Mouse (Mus musculus): ENCODE measurements around the gene Nagpa. TPM values are rescaled to one million over a fixed set of nuclear protein-coding genes. Genes with fewer than 3 reads are reported as not detected.
A peak's percentile ranks its signal among the peaks of the same experiment; 100 is the strongest.

The Nagpa gene
- polyA plus RNA-seq, 1 experiment from 2014 or later: 15.0 TPM

- H3K9ac ChIP-seq (ENCODE audit: low read depth, low read length): no peak overlapping the region
- no peak for TF ChIP-seq CTCF (IDR thresholded peaks at IDR 0.05; ENCODE audit: low read depth)
- no peak overlapping the region for H3K4me3 ChIP-seq (replicated peaks; ENCODE audit: low read depth, low read length)
- no peaks in the 10 kb centered on the region for H3K27me3 ChIP-seq (ENCODE audit: insufficient read depth, low read length)
- WGBS: 34% methylated on average over 7 of the region's 7 CpGs
- H3K4me1 ChIP-seq (replicated peaks; ENCODE audit: insufficient read depth, low read length): no peaks in the 10 kb centered on the region
- DNase-seq (ENCODE audit: low spot score): no peak
- ATAC-seq (replicated peaks; ENCODE audit: low FRiP score, low read depth): peak; percentile 52; the same call in 1 of the 2 replicates
- no peak overlapping the region for H3K27ac ChIP-seq
- H3K4me2 ChIP-seq (ENCODE audit: low read length): no peak overlapping the region
- H3K9me3 ChIP-seq (replicated peaks; ENCODE audit: low read length): no peaks in the 10 kb centered on the region
- H3K36me3 ChIP-seq (ENCODE audit: insufficient read depth, low read length): no peaks in the 10 kb centered on the region
These were observed 18.1 kb downstream of the Nagpa start for GRCm38 (mm10) chr16:5185691-5186090.

GRCm38 (mm10) chr16:5184956-5185355 lies 18.9 kb downstream of the Nagpa start:
- H3K4me3 ChIP-seq (replicated peaks; ENCODE audit: low read depth, low read length): no peak overlapping the region
- no peaks in the 10 kb centered on the region for H3K9me3 ChIP-seq (replicated peaks; ENCODE audit: low read length)
- no peak for TF ChIP-seq CTCF (IDR thresholded peaks at IDR 0.05; ENCODE audit: low read depth)
- no peak overlapping the region for H3K4me2 ChIP-seq (ENCODE audit: low read length)
- no peaks in the 10 kb centered on the region for H3K27me3 ChIP-seq (ENCODE audit: insufficient read depth, low read length)
- H3K9ac ChIP-seq (ENCODE audit: low read depth, low read length): no peak overlapping the region
- H3K36me3 ChIP-seq (ENCODE audit: insufficient read depth, low read length): no peaks in the 10 kb centered on the region
- H3K4me1 ChIP-seq (replicated peaks; ENCODE audit: insufficient read depth, low read length): no peaks in the 10 kb centered on the region
- DNase-seq (ENCODE audit: low spot score) (no peak), ATAC-seq (replicated peaks; ENCODE audit: low FRiP score, low read depth) (no peak)
- H3K27ac ChIP-seq: no peak overlapping the region
- 81% methylated on average over 5 of the region's 5 CpGs for WGBS

- no peak overlapping the region for H3K9ac ChIP-seq (ENCODE audit: low read depth, low read length)
- no peaks in the 10 kb centered on the region for H3K9me3 ChIP-seq (replicated peaks; ENCODE audit: low read length)
- H3K27me3 ChIP-seq (ENCODE audit: insufficient read depth, low read length): no peaks in the 10 kb centered on the region
- H3K4me2 ChIP-seq (ENCODE audit: low read length): no peak overlapping the region
- ATAC-seq (replicated peaks; ENCODE audit: low FRiP score, low read depth) (no peak), DNase-seq (ENCODE audit: low spot score) (no peak)
- no peak overlapping the region for H3K4me3 ChIP-seq (replicated peaks; ENCODE audit: low read depth, low read length)
- H3K36me3 ChIP-seq (ENCODE audit: insufficient read depth, low read length): no peaks in the 10 kb centered on the region
- H3K27ac ChIP-seq: no peak overlapping the region
- 53% methylated on average over 8 of the region's 8 CpGs for WGBS
- no peak for TF ChIP-seq CTCF (IDR thresholded peaks at IDR 0.05; ENCODE audit: low read depth)
- H3K4me1 ChIP-seq (replicated peaks; ENCODE audit: insufficient read depth, low read length): no peaks in the 10 kb centered on the region
These were observed 19.7 kb downstream of the Nagpa start for GRCm38 (mm10) chr16:5184101-5184500.

- TF ChIP-seq CTCF (IDR thresholded peaks at IDR 0.05; ENCODE audit: low read depth): no peak
- Histone ChIP-seq H3K9me3 (replicated peaks; ENCODE audit: low read length) (no peaks in the 10 kb centered on the region), H3K9ac (ENCODE audit: low read depth, low read length) (no peak overlapping the region), H3K4me3 (replicated peaks; ENCODE audit: low read depth, low read length) (no peak overlapping the region), H3K36me3 (ENCODE audit: insufficient read depth, low read length) (no peaks in the 10 kb centered on the region), H3K27me3 (ENCODE audit: insufficient read depth, low read length) (no peaks in the 10 kb centered on the region), H3K4me1 (replicated peaks; ENCODE audit: insufficient read depth, low read length) (no peaks in the 10 kb centered on the region), H3K27ac (no peak overlapping the region), H3K4me2 (ENCODE audit: low read length) (no peak overlapping the region)
- DNase-seq (ENCODE audit: low spot score) (no peak), ATAC-seq (replicated peaks; ENCODE audit: low FRiP score, low read depth) (no peak)
- 84% methylated on average over 18 of the region's 18 CpGs for WGBS
These were observed 20.4 kb downstream of the Nagpa start for GRCm38 (mm10) chr16:5183310-5183975.

GRCm38 (mm10) chr16:5172636-5173035 lies 31.2 kb downstream of the Nagpa start:
- WGBS: 91% methylated on average over 6 of the region's 6 CpGs
- Histone ChIP-seq H3K4me3 (replicated peaks; ENCODE audit: low read depth, low read length) (no peak overlapping the region), H3K9ac (ENCODE audit: low read depth, low read length) (no peak overlapping the region)

GRCm38 (mm10) chr16:5168829-5169228 lies 35.0 kb downstream of the Nagpa start:
- Histone ChIP-seq H3K27me3 (ENCODE audit: insufficient read depth, low read length) (no peaks in the 10 kb centered on the region), H3K36me3 (ENCODE audit: insufficient read depth, low read length) (no peaks in the 10 kb centered on the region), H3K4me1 (replicated peaks; ENCODE audit: insufficient read depth, low read length) (no peaks in the 10 kb centered on the region), H3K4me2 (ENCODE audit: low read length) (no peak overlapping the region), H3K9me3 (replicated peaks; ENCODE audit: low read length) (no peaks in the 10 kb centered on the region), H3K27ac (no peak overlapping the region), H3K9ac (ENCODE audit: low read depth, low read length) (no peak overlapping the region), H3K4me3 (replicated peaks; ENCODE audit: low read depth, low read length) (no peak overlapping the region)
- ATAC-seq (replicated peaks; ENCODE audit: low FRiP score, low read depth): no peak
- DNase-seq (ENCODE audit: low spot score): no peak
- WGBS: 61% methylated on average over 5 of the region's 5 CpGs
- TF ChIP-seq CTCF (IDR thresholded peaks at IDR 0.05; ENCODE audit: low read depth): no peak

More at GRCm38 (mm10) chr16:5172636-5173035, 31.2 kb downstream of the Nagpa start:
- Histone ChIP-seq H3K4me1 (replicated peaks; ENCODE audit: insufficient read depth, low read length) (no peaks in the 10 kb centered on the region), H3K27ac (no peak overlapping the region), H3K36me3 (ENCODE audit: insufficient read depth, low read length) (no peaks in the 10 kb centered on the region), H3K27me3 (ENCODE audit: insufficient read depth, low read length) (no peaks in the 10 kb centered on the region), H3K4me2 (ENCODE audit: low read length) (no peak overlapping the region), H3K9me3 (replicated peaks; ENCODE audit: low read length) (no peaks in the 10 kb centered on the region)
- ATAC-seq (replicated peaks; ENCODE audit: low FRiP score, low read depth) (no peak), DNase-seq (ENCODE audit: low spot score) (no peak)
- no peak for TF ChIP-seq CTCF (IDR thresholded peaks at IDR 0.05; ENCODE audit: low read depth)

- Histone ChIP-seq H3K4me3 (replicated peaks; ENCODE audit: low read depth, low read length) (no peak overlapping the region), H3K9ac (ENCODE audit: low read depth, low read length) (no peak overlapping the region), H3K9me3 (replicated peaks; ENCODE audit: low read length) (no peaks in the 10 kb centered on the region), H3K4me1 (replicated peaks; ENCODE audit: insufficient read depth, low read length) (no peaks in the 10 kb centered on the region), H3K36me3 (ENCODE audit: insufficient read depth, low read length) (no peaks in the 10 kb centered on the region), H3K27me3 (ENCODE audit: insufficient read depth, low read length) (no peaks in the 10 kb centered on the region), H3K4me2 (ENCODE audit: low read length) (no peak overlapping the region), H3K27ac (no peak overlapping the region)
- ATAC-seq (replicated peaks; ENCODE audit: low FRiP score, low read depth) (no peak), DNase-seq (ENCODE audit: low spot score) (no peak)
- no peak for TF ChIP-seq CTCF (IDR thresholded peaks at IDR 0.05; ENCODE audit: low read depth)
- 86% methylated on average over 2 of the region's 2 CpGs for WGBS
These were observed 35.8 kb downstream of the Nagpa start for GRCm38 (mm10) chr16:5168038-5168437.
